Mouse (Mus musculus) NIH3T3 (cell line): ENCODE results near the gene Nbr1.

Source experiments
- DNase-seq: peaks from one replicate; pipeline ENCODE4 v3.0.0-alpha.2; 2012; ENCODE audit warnings: low read depth

Gene Nbr1

GRCm38 (mm10) chr11:101551751-101552475 lies at the start of gene Nbr1, which contains the start of gene Brca1:
TSS of gene Nbr1 (plus strand) at chr11:101552149.
TSS of gene Brca1 (minus strand) at chr11:101551955.
- DNase-seq, result peak; percentile 98

GRCm38 (mm10) chr11:101506269-101506780 lies 45.6 kb upstream of the Nbr1 start:
- DNase-seq, result no peak

GRCm38 (mm10) chr11:101507090-101507489 lies 44.9 kb upstream of the Nbr1 start:
- no peak for DNase-seq

- DNase-seq, result no peak
These were observed 33.0 kb upstream of the Nbr1 start for GRCm38 (mm10) chr11:101518937-101519336.

GRCm38 (mm10) chr11:101519364-101519763 lies 32.6 kb upstream of the Nbr1 start:
- no peak for DNase-seq

- no peak for DNase-seq
These were observed 27.5 kb upstream of the Nbr1 start for GRCm38 (mm10) chr11:101524446-101524845.

GRCm38 (mm10) chr11:101525056-101525455 lies 26.9 kb upstream of the Nbr1 start:
- no peak for DNase-seq

GRCm38 (mm10) chr11:101525936-101526595 lies 25.9 kb upstream of the Nbr1 start:
- no peak for DNase-seq

GRCm38 (mm10) chr11:101526686-101527085 lies 25.3 kb upstream of the Nbr1 start:
- no peak for DNase-seq

- DNase-seq, result no peak
These were observed 8.4 kb upstream of the Nbr1 start for GRCm38 (mm10) chr11:101543533-101543932.

- no peak for DNase-seq
These were observed 7.8 kb upstream of the Nbr1 start for GRCm38 (mm10) chr11:101544132-101544531.

GRCm38 (mm10) chr11:101548526-101548925 lies 3.4 kb upstream of the Nbr1 start:
- DNase-seq, result no peak

- DNase-seq, result peak; percentile 98
These were observed 739 bp downstream of the Nbr1 start for GRCm38 (mm10) chr11:101552476-101553300.

- DNase-seq, result peak; percentile 66
These were observed 1.5 kb downstream of the Nbr1 start for GRCm38 (mm10) chr11:101553354-101553930.

- DNase-seq, result no peak
These were observed 4.6 kb downstream of the Nbr1 start for GRCm38 (mm10) chr11:101556541-101556940.

- DNase-seq, result no peak
These were observed 5.0 kb downstream of the Nbr1 start for GRCm38 (mm10) chr11:101556954-101557353.

GRCm38 (mm10) chr11:101562391-101562790 lies 10.4 kb downstream of the Nbr1 start:
- DNase-seq, result peak; percentile 84

- no peak for DNase-seq
These were observed 16.5 kb downstream of the Nbr1 start for GRCm38 (mm10) chr11:101568421-101568820.

- DNase-seq, result no peak
These were observed 24.2 kb downstream of the Nbr1 start for GRCm38 (mm10) chr11:101576116-101576515.

GRCm38 (mm10) chr11:101581081-101581764 lies 29.3 kb downstream of the Nbr1 start:
- no peak for DNase-seq
